22 mouse cellular contexts compared by ENCODE assay signal in genomic region chr12:83984752-83985151, GRCm38 (mm10). TPM values are rescaled to one million over a fixed set of nuclear protein-coding genes. Genes with fewer than 3 reads are reported as not detected.
"Had no signal": no experiment of that assay in that cellular context is flagged by ENCODE, and none has a peak within 500 bp of the region (broad histone marks: within the 10 kb centered on the region; RNA-seq: fewer than 3 reads in every experiment).

Gene Heatr4 (minus strand): TSS chr12:83984852.

- H3K4me3 ChIP-seq: neural tube, embryonic 12.5 days; neural tube, embryonic 13.5 days; neural tube, embryonic 15.5 days; stomach, embryonic 15.5 days had no signal

- H3K4me2 ChIP-seq: neural tube, embryonic 12.5 days; neural tube, embryonic 13.5 days; neural tube, embryonic 15.5 days; stomach, embryonic 15.5 days had no signal

- H3K27me3 ChIP-seq: neural tube, embryonic 12.5 days; neural tube, embryonic 13.5 days; neural tube, embryonic 15.5 days; stomach, embryonic 15.5 days had no signal

- H3K27ac ChIP-seq: neural tube, embryonic 12.5 days; neural tube, embryonic 13.5 days; neural tube, embryonic 15.5 days; stomach, embryonic 15.5 days; stomach, postnatal 0 days had no signal

- H3K36me3 ChIP-seq: neural tube, embryonic 12.5 days; neural tube, embryonic 13.5 days; neural tube, embryonic 15.5 days; stomach, embryonic 15.5 days had no signal

- DNase-seq: retina, postnatal 1 day; right cerebral cortex, adult 18-20 months; right cerebral cortex, postnatal 14 days; right cerebral cortex, postnatal 25 days; right cerebral cortex, postnatal 4 days; spleen, adult 18-20 months; thymus, adult 18-20 months; thymus, adult 2 months; thymus, postnatal 14 days; thymus, postnatal 25 days; thymus, postnatal 36 days; thymus, postnatal 4 days had no signal

- H3K9me3 ChIP-seq: neural tube, embryonic 12.5 days; neural tube, embryonic 13.5 days; neural tube, embryonic 15.5 days; stomach, embryonic 15.5 days had no signal

- H3K9ac ChIP-seq: neural tube, embryonic 12.5 days; neural tube, embryonic 13.5 days; neural tube, embryonic 15.5 days; stomach, embryonic 15.5 days had no signal

RNA-seq across cellular contexts. Expression of gene Heatr4, which starts in this region (rescaled TPM):
- polyA plus RNA-seq: neural tube, embryonic 11.5 days; neural tube, embryonic 12.5 days; neural tube, embryonic 13.5 days; neural tube, embryonic 14.5 days; neural tube, embryonic 15.5 days; small intestine, adult 2 months; spleen, adult 2 months; stomach, postnatal 0 days; thymus, adult 2 months; urinary bladder, adult 2 months had no signal
